13 mouse cellular contexts compared by ENCODE assay signal in the genomic region with DNA sequence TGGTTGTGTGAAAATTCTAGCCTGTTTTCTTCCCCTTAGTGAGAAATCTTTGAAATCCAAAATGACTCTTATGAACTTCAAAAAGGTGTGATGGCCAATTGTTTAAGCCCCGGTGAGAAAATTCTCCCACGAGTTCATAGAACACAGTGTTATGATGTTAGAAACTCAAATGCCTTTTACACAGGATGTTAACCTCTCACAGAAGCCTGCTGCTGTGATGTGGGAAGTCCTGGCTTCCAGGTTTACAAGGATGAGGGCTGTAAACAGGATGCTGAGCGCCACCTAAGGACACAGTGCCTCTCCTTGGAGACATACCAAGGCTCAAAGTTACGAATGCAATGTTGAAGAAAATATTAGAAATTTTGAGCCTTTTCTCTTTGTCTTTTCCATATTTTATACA.
DNase-seq lines count a peak whose midpoint lies in the region; ATAC-seq and TF ChIP-seq lines count a peak whose summit lies in the region.
"Had no signal": no experiment of that assay in that cellular context is flagged by ENCODE, and none has a peak within 500 bp of the region (broad histone marks: within the 10 kb centered on the region; RNA-seq: fewer than 3 reads in every experiment).

No protein-coding gene starts in this region.

- H3K36me3 ChIP-seq in heart, embryonic 11.5 days (ENCODE audit: control insufficient read depth, insufficient read depth, low read length): no peaks in the 10 kb centered on the region
- no peaks in the 10 kb centered on the region for H3K36me3 ChIP-seq in lung, postnatal 0 days (ENCODE audit: insufficient read depth, low read length)
- H3K36me3 ChIP-seq in midbrain, embryonic 13.5 days: no peaks in the 10 kb centered on the region
- H3K36me3 ChIP-seq: limb, embryonic 10.5 days; neural tube, embryonic 15.5 days had no signal

- no peak for TF ChIP-seq EP300 in lung, postnatal 0 days (IDR thresholded peaks at IDR 0.05)

- peak; percentile 16; the same call in 1 of the 2 replicates for TF ChIP-seq CTCF in lung, postnatal 0 days (IDR thresholded peaks at IDR 0.05)

- ATAC-seq in heart, embryonic 11.5 days (replicated peaks; ENCODE audit: insufficient number of reproducible peaks, low FRiP score, low TSS enrichment): no peak
- no peak; the same call in 1 of the 2 replicates for ATAC-seq in lung, postnatal 0 days
- no peak for ATAC-seq in midbrain, embryonic 13.5 days
- ATAC-seq: intestine, embryonic 16.5 days had no signal

- peak; percentile 96 for DNase-seq in heart, adult 11 months
- DNase-seq in lung, postnatal 0 days (ENCODE audit: low spot score): no peak
- DNase-seq in lung, postnatal 4 days: no peak
- peak; percentile 26 for DNase-seq in kidney, postnatal 10 days
- no peak for DNase-seq in urinary bladder, postnatal 14 days (ENCODE audit: low spot score)
- DNase-seq: cerebellum, adult 8-10 months had no signal

- no peaks in the 10 kb centered on the region for H3K9me3 ChIP-seq in heart, embryonic 11.5 days (replicated peaks; ENCODE audit: control insufficient read depth, low read length)
- H3K9me3 ChIP-seq in lung, postnatal 0 days (ENCODE audit: low read length): no peaks in the 10 kb centered on the region
- no peaks in the 10 kb centered on the region for H3K9me3 ChIP-seq in midbrain, embryonic 13.5 days
- H3K9me3 ChIP-seq: limb, embryonic 10.5 days; neural tube, embryonic 15.5 days had no signal

- WGBS in heart, embryonic 11.5 days (ENCODE audit: insufficient replicate concordance): 63% methylated on average over 4 of the region's 4 CpGs
- WGBS in lung, postnatal 0 days: 58% methylated on average over 4 of the region's 4 CpGs
- 81% methylated on average over 4 of the region's 4 CpGs for WGBS in midbrain, embryonic 13.5 days

- H3K4me3 ChIP-seq in heart, embryonic 11.5 days (ENCODE audit: low read depth, low read length): no peak overlapping the region
- no peak overlapping the region for H3K4me3 ChIP-seq in lung, postnatal 0 days (ENCODE audit: low read depth, low read length)
- no peak overlapping the region for H3K4me3 ChIP-seq in midbrain, embryonic 13.5 days (replicated peaks)
- H3K4me3 ChIP-seq: limb, embryonic 10.5 days; megakaryocyte, embryonic 14.5 days; neural tube, embryonic 15.5 days had no signal

- H3K4me1 ChIP-seq in heart, embryonic 11.5 days (ENCODE audit: control insufficient read depth, insufficient read depth, low read length): peaks cover 15% of the 10 kb centered on the region
- no peaks in the 10 kb centered on the region for H3K4me1 ChIP-seq in lung, postnatal 0 days (ENCODE audit: insufficient read depth, low read depth, low read length)
- H3K4me1 ChIP-seq in midbrain, embryonic 13.5 days (replicated peaks): no peaks in the 10 kb centered on the region
- H3K4me1 ChIP-seq: megakaryocyte, embryonic 14.5 days; neural tube, embryonic 15.5 days had no signal

- no peak overlapping the region for H3K9ac ChIP-seq in heart, embryonic 11.5 days (ENCODE audit: low read depth, low read length)
- H3K9ac ChIP-seq in lung, postnatal 0 days (replicated peaks; ENCODE audit: low read depth): no peak overlapping the region
- no peak overlapping the region for H3K9ac ChIP-seq in midbrain, embryonic 13.5 days (replicated peaks)
- H3K9ac ChIP-seq: liver, embryonic 14.5 days; neural tube, embryonic 15.5 days had no signal

- H3K4me2 ChIP-seq in heart, embryonic 11.5 days: no peak overlapping the region
- no peak overlapping the region for H3K4me2 ChIP-seq in lung, postnatal 0 days (replicated peaks; ENCODE audit: low read depth, low read length)
- H3K4me2 ChIP-seq in midbrain, embryonic 13.5 days (replicated peaks): no peak overlapping the region
- H3K4me2 ChIP-seq: neural tube, embryonic 15.5 days had no signal

- no peak overlapping the region for H3K27ac ChIP-seq in heart, embryonic 11.5 days (ENCODE audit: low read depth, low read length)
- H3K27ac ChIP-seq in lung, postnatal 0 days (ENCODE audit: low read length): no peak overlapping the region
- no peak overlapping the region for H3K27ac ChIP-seq in midbrain, embryonic 13.5 days
- H3K27ac ChIP-seq: limb, embryonic 10.5 days; liver, embryonic 14.5 days; neural tube, embryonic 15.5 days had no signal

- no peaks in the 10 kb centered on the region for H3K27me3 ChIP-seq in heart, embryonic 11.5 days (ENCODE audit: control insufficient read depth, insufficient read depth, low read length)
- H3K27me3 ChIP-seq in lung, postnatal 0 days (replicated peaks; ENCODE audit: insufficient read depth, low read length): no peaks in the 10 kb centered on the region
- no peaks in the 10 kb centered on the region for H3K27me3 ChIP-seq in midbrain, embryonic 13.5 days
- H3K27me3 ChIP-seq: megakaryocyte, embryonic 14.5 days; neural tube, embryonic 15.5 days had no signal

Comparison
In these comparisons a context has a peak if more than half of its experiments do, and no peak if none do; other contexts are left out.
1. DNase-seq: peak in heart, adult 11 months (single experiment) and kidney, postnatal 10 days (single experiment); none in lung, postnatal 0 days (single experiment), lung, postnatal 4 days (0 of 2) and urinary bladder, postnatal 14 days (single experiment).